Mouse (Mus musculus) liver, postnatal 0 days (tissue): ENCODE data around the gene Wasl.

ENCODE experiments used
- CTCF ChIP-seq: sonication (generic); IDR thresholded peaks from 2 replicates; pipeline ENCODE4 v1.5.1; 2016; ENCODE audit warnings: antibody characterized with exemption, low read depth
- EP300 ChIP-seq: IDR thresholded peaks from 2 replicates; pipeline ENCODE4 v1.6.1; 2016; ENCODE audit warnings: antibody characterized with exemption, low read depth, mild to moderate bottlenecking

DNA sequence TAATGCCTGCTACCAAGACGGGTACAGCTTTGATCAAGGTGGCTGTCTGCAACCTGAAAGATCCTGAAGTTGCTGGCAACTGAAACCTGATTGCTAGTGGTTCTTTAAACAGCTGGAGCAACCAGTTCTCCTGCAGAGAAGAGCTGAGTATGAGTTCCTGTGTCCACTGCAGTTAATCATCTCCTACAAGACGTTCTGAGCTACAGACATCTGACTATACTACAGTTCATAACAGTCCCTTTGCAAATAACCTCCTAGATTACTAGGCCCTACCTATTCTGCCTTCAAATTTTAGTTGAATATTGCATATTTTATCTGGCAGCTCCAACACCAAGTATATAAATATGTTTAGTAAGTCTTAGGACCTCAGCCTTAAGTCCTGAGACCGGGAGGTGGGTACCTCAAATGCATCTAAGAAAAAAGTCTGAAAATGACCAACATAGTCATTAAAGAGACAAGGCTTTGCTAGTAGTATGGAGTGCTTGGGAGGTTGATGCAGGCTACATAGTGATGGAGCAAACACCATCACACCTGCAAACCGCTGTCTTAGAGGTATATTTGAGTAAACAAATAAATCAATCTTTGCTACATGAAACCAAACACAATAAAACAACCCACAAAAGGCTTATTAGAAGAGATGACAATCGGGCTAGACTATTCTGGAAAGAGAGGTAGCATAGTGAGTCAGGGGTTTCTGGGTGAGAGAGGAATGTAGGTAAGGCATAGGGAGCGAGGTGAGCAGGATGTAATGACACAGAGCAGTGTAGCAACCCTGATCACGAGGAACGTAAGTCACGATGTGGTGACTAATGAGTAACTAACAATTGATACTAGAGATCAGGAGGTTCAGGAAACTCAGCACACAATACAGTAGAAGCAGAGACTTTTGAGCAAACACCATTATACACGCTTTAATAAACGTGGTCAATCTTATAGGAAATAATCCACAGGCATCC lies 29.9 kb upstream of the Wasl start:
- TF ChIP-seq CTCF (no peak), EP300 (no peak)
